Mouse (Mus musculus): Measurements from ENCODE around the gene Gsn. TPM values are rescaled to one million over a fixed set of nuclear protein-coding genes. Genes with fewer than 3 reads are reported as not detected.

The Gsn gene
- polyA plus RNA-seq, 1 experiment from 2014 or later, result 397 TPM

- no peak overlapping the region for H3K27ac ChIP-seq (replicated peaks; ENCODE audit: low read depth, low read length)
- no peak overlapping the region for H3K9ac ChIP-seq (ENCODE audit: low read depth, low read length)
- H3K27me3 ChIP-seq (replicated peaks; ENCODE audit: control insufficient read depth, insufficient read depth, low read length), result no peaks in the 10 kb centered on the region
- H3K4me3 ChIP-seq (ENCODE audit: low read depth, low read length), result no peak overlapping the region
- no peak for DNase-seq (ENCODE audit: low spot score)
- no peak overlapping the region for H3K4me2 ChIP-seq (ENCODE audit: low read depth, low read length)
- no peak for ATAC-seq (ENCODE audit: low read depth)
- H3K36me3 ChIP-seq (ENCODE audit: control insufficient read depth, insufficient read depth, low read length), result no peaks in the 10 kb centered on the region
- H3K9me3 ChIP-seq (ENCODE audit: control insufficient read depth, low read length), result no peaks in the 10 kb centered on the region
- 81% methylated on average over 2 of the region's 2 CpGs for WGBS
- peaks cover 5% of the 10 kb centered on the region; the same call in 1 of the 2 replicates for H3K4me1 ChIP-seq (ENCODE audit: control insufficient read depth, insufficient read depth, low read length)
These were observed 39.5 kb upstream of the Gsn start for GRCm38 (mm10) chr2:35216701-35217100.

- Histone ChIP-seq H3K36me3 (ENCODE audit: control insufficient read depth, insufficient read depth, low read length) (no peaks in the 10 kb centered on the region), H3K27me3 (replicated peaks; ENCODE audit: control insufficient read depth, insufficient read depth, low read length) (no peaks in the 10 kb centered on the region), H3K4me3 (ENCODE audit: low read depth, low read length) (no peak overlapping the region), H3K9me3 (ENCODE audit: control insufficient read depth, low read length) (no peaks in the 10 kb centered on the region), H3K4me2 (ENCODE audit: low read depth, low read length) (no peak overlapping the region), H3K4me1 (ENCODE audit: control insufficient read depth, insufficient read depth, low read length) (peaks cover 5% of the 10 kb centered on the region; the same call in 1 of the 2 replicates), H3K27ac (replicated peaks; ENCODE audit: low read depth, low read length) (no peak overlapping the region), H3K9ac (ENCODE audit: low read depth, low read length) (no peak overlapping the region)
- WGBS, result 100% methylated on average over 3 of the region's 3 CpGs
- no peak for ATAC-seq (ENCODE audit: low read depth)
- no peak for DNase-seq (ENCODE audit: low spot score)
These were observed 37.4 kb upstream of the Gsn start for GRCm38 (mm10) chr2:35218736-35219135.

GRCm38 (mm10) chr2:35222822-35223391 lies 33.3 kb upstream of the Gsn start:
- Histone ChIP-seq H3K9me3 (ENCODE audit: control insufficient read depth, low read length) (no peaks in the 10 kb centered on the region), H3K4me1 (ENCODE audit: control insufficient read depth, insufficient read depth, low read length) (no peaks in the 10 kb centered on the region; the same call in none of the 2 replicates), H3K27ac (replicated peaks; ENCODE audit: low read depth, low read length) (no peak overlapping the region), H3K36me3 (ENCODE audit: control insufficient read depth, insufficient read depth, low read length) (no peaks in the 10 kb centered on the region), H3K9ac (ENCODE audit: low read depth, low read length) (no peak overlapping the region), H3K4me2 (ENCODE audit: low read depth, low read length) (no peak overlapping the region), H3K27me3 (replicated peaks; ENCODE audit: control insufficient read depth, insufficient read depth, low read length) (no peaks in the 10 kb centered on the region), H3K4me3 (ENCODE audit: low read depth, low read length) (no peak overlapping the region)
- 52% methylated on average over 6 of the region's 6 CpGs for WGBS
- no peak for ATAC-seq (ENCODE audit: low read depth)
- DNase-seq (ENCODE audit: low spot score), result no peak

GRCm38 (mm10) chr2:35224285-35224684 lies 31.9 kb upstream of the Gsn start:
- ATAC-seq (ENCODE audit: low read depth) (no peak), DNase-seq (ENCODE audit: low spot score) (no peak)
- no peaks in the 10 kb centered on the region for H3K36me3 ChIP-seq (ENCODE audit: control insufficient read depth, insufficient read depth, low read length)
- H3K4me3 ChIP-seq (ENCODE audit: low read depth, low read length), result no peak overlapping the region
- no peak overlapping the region for H3K9ac ChIP-seq (ENCODE audit: low read depth, low read length)
- no peak overlapping the region for H3K27ac ChIP-seq (replicated peaks; ENCODE audit: low read depth, low read length)
- H3K4me1 ChIP-seq (ENCODE audit: control insufficient read depth, insufficient read depth, low read length), result peaks cover 6% of the 10 kb centered on the region
- WGBS, result 85% methylated on average over 15 of the region's 15 CpGs
- H3K27me3 ChIP-seq (replicated peaks; ENCODE audit: control insufficient read depth, insufficient read depth, low read length), result no peaks in the 10 kb centered on the region
- no peaks in the 10 kb centered on the region for H3K9me3 ChIP-seq (ENCODE audit: control insufficient read depth, low read length)
- no peak overlapping the region for H3K4me2 ChIP-seq (ENCODE audit: low read depth, low read length)

- Histone ChIP-seq H3K36me3 (ENCODE audit: control insufficient read depth, insufficient read depth, low read length) (no peaks in the 10 kb centered on the region), H3K4me2 (ENCODE audit: low read depth, low read length) (no peak overlapping the region), H3K9ac (ENCODE audit: low read depth, low read length) (no peak overlapping the region), H3K4me3 (ENCODE audit: low read depth, low read length) (no peak overlapping the region), H3K27me3 (replicated peaks; ENCODE audit: control insufficient read depth, insufficient read depth, low read length) (no peaks in the 10 kb centered on the region), H3K9me3 (ENCODE audit: control insufficient read depth, low read length) (no peaks in the 10 kb centered on the region), H3K4me1 (ENCODE audit: control insufficient read depth, insufficient read depth, low read length) (peaks cover 23% of the 10 kb centered on the region), H3K27ac (replicated peaks; ENCODE audit: low read depth, low read length) (no peak overlapping the region)
- WGBS, result 23% methylated on average over 4 of the region's 4 CpGs
- DNase-seq (ENCODE audit: low spot score) (peak; percentile 54), ATAC-seq (ENCODE audit: low read depth) (no peak)
These were observed 28.0 kb upstream of the Gsn start for GRCm38 (mm10) chr2:35228145-35228544.

- Histone ChIP-seq H3K9ac (ENCODE audit: low read depth, low read length) (no peak overlapping the region), H3K4me2 (ENCODE audit: low read depth, low read length) (peak overlapping the region; percentile 36), H3K4me1 (ENCODE audit: control insufficient read depth, insufficient read depth, low read length) (peaks cover 23% of the 10 kb centered on the region), H3K27me3 (replicated peaks; ENCODE audit: control insufficient read depth, insufficient read depth, low read length) (no peaks in the 10 kb centered on the region), H3K36me3 (ENCODE audit: control insufficient read depth, insufficient read depth, low read length) (no peaks in the 10 kb centered on the region), H3K4me3 (ENCODE audit: low read depth, low read length) (no peak overlapping the region), H3K27ac (replicated peaks; ENCODE audit: low read depth, low read length) (peak overlapping the region; percentile 49; the same call in 1 of the 2 replicates), H3K9me3 (ENCODE audit: control insufficient read depth, low read length) (no peaks in the 10 kb centered on the region)
- WGBS, result 5% methylated on average over 8 of the region's 8 CpGs
- peak; percentile 76 for ATAC-seq (ENCODE audit: low read depth)
- DNase-seq (ENCODE audit: low spot score), result peak; percentile 83
These were observed 26.0 kb upstream of the Gsn start for GRCm38 (mm10) chr2:35230215-35230614.

- no peak for ATAC-seq (ENCODE audit: low read depth)
- Histone ChIP-seq H3K27me3 (replicated peaks; ENCODE audit: control insufficient read depth, insufficient read depth, low read length) (no peaks in the 10 kb centered on the region), H3K27ac (replicated peaks; ENCODE audit: low read depth, low read length) (no peak overlapping the region), H3K4me2 (ENCODE audit: low read depth, low read length) (no peak overlapping the region), H3K9me3 (ENCODE audit: control insufficient read depth, low read length) (no peaks in the 10 kb centered on the region), H3K36me3 (ENCODE audit: control insufficient read depth, insufficient read depth, low read length) (no peaks in the 10 kb centered on the region), H3K4me3 (ENCODE audit: low read depth, low read length) (no peak overlapping the region), H3K9ac (ENCODE audit: low read depth, low read length) (no peak overlapping the region), H3K4me1 (ENCODE audit: control insufficient read depth, insufficient read depth, low read length) (peaks cover 23% of the 10 kb centered on the region)
- peak; percentile 30 for DNase-seq (ENCODE audit: low spot score)
- 52% methylated on average over 2 of the region's 2 CpGs for WGBS
These were observed 24.3 kb upstream of the Gsn start for GRCm38 (mm10) chr2:35231871-35232270.

- peaks cover 26% of the 10 kb centered on the region for H3K4me1 ChIP-seq (ENCODE audit: control insufficient read depth, insufficient read depth, low read length)
These were observed 23.4 kb upstream of the Gsn start for GRCm38 (mm10) chr2:35232595-35233445.

More at GRCm38 (mm10) chr2:35232595-35233445, 23.4 kb upstream of the Gsn start:
- Histone ChIP-seq H3K36me3 (ENCODE audit: control insufficient read depth, insufficient read depth, low read length) (no peaks in the 10 kb centered on the region), H3K4me2 (ENCODE audit: low read depth, low read length) (no peak overlapping the region), H3K27me3 (replicated peaks; ENCODE audit: control insufficient read depth, insufficient read depth, low read length) (no peaks in the 10 kb centered on the region), H3K9me3 (ENCODE audit: control insufficient read depth, low read length) (no peaks in the 10 kb centered on the region), H3K9ac (ENCODE audit: low read depth, low read length) (no peak overlapping the region), H3K4me3 (ENCODE audit: low read depth, low read length) (no peak overlapping the region), H3K27ac (replicated peaks; ENCODE audit: low read depth, low read length) (no peak overlapping the region)
- WGBS, result 64% methylated on average over 17 of the region's 17 CpGs
- ATAC-seq (ENCODE audit: low read depth) (no peak), DNase-seq (ENCODE audit: low spot score) (no peak)
